Mouse (Mus musculus) gastrocnemius, postnatal 10 days (tissue): ENCODE results near the gene Btbd11. TPM values are rescaled to one million over a fixed set of nuclear protein-coding genes. Genes with fewer than 3 reads are reported as not detected.
A peak's percentile ranks its signal among the peaks of the same experiment; 100 is the strongest.

Experiments used
- DNase-seq: peaks from one replicate; pipeline ENCODE4 v3.0.0; 2021; ENCODE audit warnings: mixed read lengths
- total RNA-seq, 2 experiments: library from RNA; stranded (reverse); gene quantifications; 2 replicates each; pipeline ENCODE4 v1.2.3; 2021

Btbd11 gene
- total RNA-seq, 2 experiments from 2014 or later, result 1.2 to 1.9 TPM

- no peak for DNase-seq
Observed at GRCm38 (mm10) chr10:85522220-85522760, 135.7 kb downstream of the Btbd11 start.

- no peak for DNase-seq
Observed at GRCm38 (mm10) chr10:85525267-85526015, 138.8 kb downstream of the Btbd11 start.

GRCm38 (mm10) chr10:85526657-85527056, 140.0 kb downstream of the Btbd11 start:
- DNase-seq, result no peak

- DNase-seq, result no peak
Observed at GRCm38 (mm10) chr10:85527722-85528121, 141.1 kb downstream of the Btbd11 start.

- DNase-seq, result no peak
Observed at GRCm38 (mm10) chr10:85533192-85533710, 146.6 kb downstream of the Btbd11 start.

GRCm38 (mm10) chr10:85538051-85538753, 151.6 kb downstream of the Btbd11 start:
- no peak for DNase-seq

- peak; percentile 14 for DNase-seq
Observed at GRCm38 (mm10) chr10:85539510-85540120, 153.0 kb downstream of the Btbd11 start.

GRCm38 (mm10) chr10:85540311-85541093, 153.9 kb downstream of the Btbd11 start:
- no peak for DNase-seq

GRCm38 (mm10) chr10:85541481-85541880, 154.9 kb downstream of the Btbd11 start:
- no peak for DNase-seq

- no peak for DNase-seq
Observed at GRCm38 (mm10) chr10:85541892-85542630, 155.4 kb downstream of the Btbd11 start.

GRCm38 (mm10) chr10:85543281-85543680, 156.7 kb downstream of the Btbd11 start:
- DNase-seq, result no peak

- no peak for DNase-seq
Observed at GRCm38 (mm10) chr10:85544991-85545390, 158.4 kb downstream of the Btbd11 start.

GRCm38 (mm10) chr10:85555193-85555592, 168.6 kb downstream of the Btbd11 start:
- DNase-seq, result no peak

GRCm38 (mm10) chr10:85561418-85561817, 174.8 kb downstream of the Btbd11 start:
- no peak for DNase-seq

GRCm38 (mm10) chr10:85571456-85571855, 184.8 kb downstream of the Btbd11 start:
- DNase-seq, result no peak

- no peak for DNase-seq
Observed at GRCm38 (mm10) chr10:85572571-85572970, 186.0 kb downstream of the Btbd11 start.

- DNase-seq, result no peak
Observed at GRCm38 (mm10) chr10:85577891-85578420, 191.3 kb downstream of the Btbd11 start.

GRCm38 (mm10) chr10:85578571-85579465, 192.2 kb downstream of the Btbd11 start:
- no peak for DNase-seq

- no peak for DNase-seq
Observed at GRCm38 (mm10) chr10:85587758-85588157, 201.1 kb downstream of the Btbd11 start.

GRCm38 (mm10) chr10:85590043-85590442, 203.4 kb downstream of the Btbd11 start:
- DNase-seq, result no peak
